Mouse (Mus musculus) lung, adult 18-20 months (tissue): ENCODE data around the gene Gm21797.
"Not testable (repeated sequence)": the region's sequence is repeated elsewhere in the genome, so short reads cannot be mapped to it uniquely, and the experiment has no call there.

Source experiments
- DNase-seq, 2 experiments: peaks; one replicate each; pipeline ENCODE4 v3.0.0; 2022; ENCODE audit warnings: mixed read lengths in 2 of 2

The Gm21797 gene

DNA sequence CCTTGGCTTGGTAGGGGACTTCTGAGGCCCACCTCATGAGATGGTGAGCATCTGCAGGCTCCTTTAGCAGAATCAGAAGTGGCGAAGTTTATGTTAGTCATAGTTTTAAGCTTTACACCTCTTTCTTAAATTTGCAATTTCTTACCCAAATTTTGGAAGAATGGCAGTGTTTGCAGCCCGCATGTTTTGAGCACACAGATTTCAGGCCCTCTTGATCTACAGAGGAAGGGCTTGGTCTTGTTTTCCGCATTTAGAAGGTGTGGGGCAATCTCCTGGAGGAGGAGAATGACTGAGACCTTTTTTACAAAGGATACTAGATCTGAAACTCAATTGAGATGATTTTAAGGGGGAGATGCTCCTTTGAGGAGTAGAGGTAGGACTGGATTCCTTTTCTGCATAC lies at the start of gene Gm21797:
Gm21797 (minus strand) TSS at position 101 of the 400 bp plus-strand sequence.
- DNase-seq: not testable (repeated sequence)

DNA sequence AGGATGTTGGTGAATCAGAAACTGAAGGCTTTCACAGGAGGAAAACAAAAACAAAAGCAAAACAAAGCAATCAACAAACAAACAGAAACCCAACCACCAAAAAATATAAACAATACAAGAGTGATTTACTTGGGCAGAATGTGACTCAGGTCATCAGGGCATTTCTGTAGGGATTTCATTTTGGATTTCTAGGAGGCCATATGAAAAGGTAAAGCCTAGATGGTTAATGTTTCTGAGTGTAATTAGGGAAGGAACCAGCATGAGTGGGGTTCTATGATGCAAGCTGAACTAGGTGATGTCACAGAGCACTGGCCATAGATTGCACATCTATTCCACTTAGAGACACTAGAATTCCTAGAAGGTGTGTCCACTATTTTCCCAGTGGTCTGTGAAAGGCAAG lies 29.0 kb upstream of the Gm21797 start, which contains the start of gene Gm20795:
Gm20795 (plus strand) TSS at position 301 of the 400 bp plus-strand sequence.
- not testable (repeated sequence) for DNase-seq
